Mouse (Mus musculus) brain, embryonic 14.5 days (tissue): Measurements from ENCODE around the gene Hoxc6.

Experiments used
- CTCF ChIP-seq: fragments of 200-500 bp; IDR thresholded peaks from 2 replicates; pipeline ENCODE4 v1.5.1; 2012; ENCODE audit warnings: inconsistent platforms, mild to moderate bottlenecking, moderate library complexity, borderline replicate concordance; ENCODE audit not compliant: insufficient read depth, insufficient read length; ENCODE audit errors: extremely low read depth
- POLR2A ChIP-seq: fragments of 200-500 bp; IDR thresholded peaks from 2 replicates; pipeline ENCODE4 v1.6.1; 2012; ENCODE audit warnings: mild to moderate bottlenecking, inconsistent platforms, borderline replicate concordance; ENCODE audit not compliant: poor library complexity, insufficient read depth, insufficient read length, severe bottlenecking; ENCODE audit errors: extremely low read depth

GRCm38 (mm10) chr15:102966776-102967311 lies 31.2 kb upstream of the Hoxc6 start, which contains the start of gene Hoxc10:
- TF ChIP-seq CTCF (no peak), POLR2A (no peak)
